Mouse (Mus musculus) small intestine, adult 2 months (tissue): ENCODE measurements around the gene Snn. TPM values are rescaled to one million over a fixed set of nuclear protein-coding genes. Genes with fewer than 3 reads are reported as not detected.

Source experiments
- H3K27ac ChIP-seq: fragments of 200-500 bp; 2 replicates; pipeline ENCODE4 v1.5.1; 2012; ENCODE audit warnings: low read depth, low read length, control low read depth, inconsistent platforms; ENCODE audit not compliant: insufficient read depth
- H3K27me3 ChIP-seq: fragments of 200-500 bp; 2 replicates; pipeline ENCODE4 v1.6.1; 2012; ENCODE audit warnings: mild to moderate bottlenecking, moderate library complexity, low read length, inconsistent platforms; ENCODE audit not compliant: control insufficient read depth, insufficient read depth
- H3K36me3 ChIP-seq: fragments of 200-500 bp; 2 replicates; pipeline ENCODE4 v1.6.1; 2012; ENCODE audit warnings: mild to moderate bottlenecking, low read length, control low read depth, inconsistent platforms; ENCODE audit not compliant: control insufficient read depth, insufficient read depth
- H3K4me1 ChIP-seq: fragments of 200-500 bp; 2 replicates; pipeline ENCODE4 v1.6.1; 2012; ENCODE audit warnings: low read length, inconsistent platforms, mixed read lengths; ENCODE audit not compliant: control insufficient read depth, insufficient read depth, insufficient read length
- H3K4me3 ChIP-seq: fragments of 200-500 bp; 2 replicates; pipeline ENCODE4 v1.5.1; 2012; ENCODE audit warnings: low read depth, mild to moderate bottlenecking, control low read depth, inconsistent platforms, low read length, moderate library complexity
- CTCF ChIP-seq: fragments of 200-500 bp; IDR thresholded peaks from 2 replicates; pipeline ENCODE4 v1.5.1; 2012; ENCODE audit warnings: low read depth, mild to moderate bottlenecking, control low read depth, inconsistent platforms, low read length, moderate library complexity, mixed read lengths; ENCODE audit not compliant: insufficient replicate concordance, insufficient read length; ENCODE audit errors: extremely low read depth
- POLR2A ChIP-seq: fragments of 200-500 bp; IDR thresholded peaks from 2 replicates; pipeline ENCODE4 v1.6.1; 2012; ENCODE audit warnings: low read depth, mild to moderate bottlenecking, control low read depth, inconsistent platforms, low read length, moderate library complexity
- WGBS: fragments of 180-500 bp; shearing (Covaris S2); methylation state at CpG from one replicate; pipeline ENCODE4 v1.1.7; 2018; 5-methylcytosine and 5-hydroxymethylcytosine counted together
- polyA plus RNA-seq: library from polyadenylated mRNA; depleted of rRNA; stranded (reverse); fragments of >200 nt; gene quantifications from 2 replicates; pipeline ENCODE4 v1.2.3, GENCODE M21; 2012

Gene Snn
- polyA plus RNA-seq, 1 experiment: 4.3 TPM

DNA sequence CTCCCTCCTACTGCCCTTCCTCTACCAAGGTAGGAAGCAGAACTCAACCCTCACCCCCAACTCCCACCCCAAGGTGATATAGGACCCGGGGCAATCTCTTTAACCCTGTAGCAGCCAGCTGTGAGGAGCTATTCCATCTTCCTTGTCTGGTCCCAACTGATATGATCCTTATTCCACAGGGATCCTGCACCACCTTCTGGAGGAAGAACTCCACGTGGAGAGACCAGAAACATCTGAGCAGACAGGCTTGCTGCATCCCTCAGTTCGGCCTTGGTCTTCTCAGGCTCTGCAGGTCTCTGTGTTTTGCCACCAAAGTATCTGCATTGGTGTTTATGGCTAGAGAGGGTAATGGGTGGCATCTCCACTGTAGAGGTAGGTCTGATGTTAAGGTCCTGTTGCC, 29.4 kb upstream of the Snn start:
- Histone ChIP-seq H3K36me3 (no peaks in the 10 kb centered on the region), H3K4me1 (no peaks in the 10 kb centered on the region), H3K27me3 (no peaks in the 10 kb centered on the region), H3K4me3 (no peak overlapping the region), H3K27ac (no peak overlapping the region)
- 42% methylated on average over 3 of the region's 3 CpGs for WGBS
- TF ChIP-seq POLR2A: no peak
- peak; percentile 19; the same call in 1 of the 2 replicates for TF ChIP-seq CTCF

DNA sequence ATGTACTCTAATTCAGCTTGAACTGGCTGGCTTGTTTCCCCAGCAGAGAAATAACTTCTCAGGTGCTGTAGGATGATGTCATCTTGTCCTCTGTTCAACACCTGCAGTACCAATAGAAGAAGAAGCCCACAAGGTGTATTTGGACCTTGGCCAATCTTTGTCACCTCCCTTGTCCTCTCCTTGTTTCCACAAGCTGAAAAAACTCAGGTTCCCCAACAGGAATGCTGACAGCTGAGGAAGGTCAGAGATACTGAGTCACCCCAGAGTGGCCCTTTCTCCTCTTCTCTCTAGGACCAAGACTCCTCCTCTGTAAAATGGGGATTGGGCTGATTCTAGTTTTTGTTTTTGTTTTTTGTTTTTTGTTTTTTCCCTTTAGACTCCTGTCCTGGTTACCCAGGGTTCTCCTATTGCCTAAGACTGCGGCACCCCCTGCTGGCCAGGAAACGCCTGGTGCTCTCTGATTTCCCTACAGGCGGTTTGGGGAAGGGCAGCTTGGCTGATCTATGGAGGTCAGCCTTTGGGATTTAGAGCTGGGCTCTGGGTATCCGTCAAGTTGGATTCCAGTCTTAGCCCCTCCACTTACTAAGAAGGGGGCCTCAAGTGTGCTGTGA, 26.4 kb upstream of the Snn start:
- 2% methylated on average over 4 of the region's 4 CpGs for WGBS
- Histone ChIP-seq H3K4me3 (no peak overlapping the region), H3K27me3 (no peaks in the 10 kb centered on the region), H3K27ac (no peak overlapping the region), H3K4me1 (no peaks in the 10 kb centered on the region), H3K36me3 (no peaks in the 10 kb centered on the region)
- TF ChIP-seq POLR2A: no peak
- peak; percentile 100 for TF ChIP-seq CTCF

DNA sequence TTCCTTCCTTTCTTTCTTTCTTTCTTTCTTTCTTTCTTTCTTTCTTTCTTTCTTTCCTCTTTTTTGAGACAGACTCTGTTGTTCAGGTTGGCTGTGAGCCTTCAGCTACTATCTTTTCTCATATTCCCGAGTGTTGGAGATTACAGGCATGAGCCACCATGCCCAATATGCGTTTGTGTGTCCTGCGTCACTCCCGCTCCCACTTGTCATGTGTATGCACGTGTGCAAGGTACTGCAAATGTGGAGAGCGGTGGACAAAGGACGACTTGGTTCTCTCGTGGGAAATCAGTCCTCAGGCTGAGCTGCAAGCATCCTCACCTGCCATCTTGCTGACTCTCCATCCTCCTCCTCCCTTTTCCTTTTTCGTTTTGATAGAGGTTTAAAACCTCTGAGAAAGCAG, 25.5 kb upstream of the Snn start:
- Histone ChIP-seq H3K36me3 (no peaks in the 10 kb centered on the region), H3K27ac (no peak overlapping the region), H3K4me3 (no peak overlapping the region), H3K4me1 (no peaks in the 10 kb centered on the region), H3K27me3 (no peaks in the 10 kb centered on the region)
- TF ChIP-seq POLR2A: no peak
- no peak for TF ChIP-seq CTCF
- WGBS: 83% methylated on average over 9 of the region's 9 CpGs

DNA sequence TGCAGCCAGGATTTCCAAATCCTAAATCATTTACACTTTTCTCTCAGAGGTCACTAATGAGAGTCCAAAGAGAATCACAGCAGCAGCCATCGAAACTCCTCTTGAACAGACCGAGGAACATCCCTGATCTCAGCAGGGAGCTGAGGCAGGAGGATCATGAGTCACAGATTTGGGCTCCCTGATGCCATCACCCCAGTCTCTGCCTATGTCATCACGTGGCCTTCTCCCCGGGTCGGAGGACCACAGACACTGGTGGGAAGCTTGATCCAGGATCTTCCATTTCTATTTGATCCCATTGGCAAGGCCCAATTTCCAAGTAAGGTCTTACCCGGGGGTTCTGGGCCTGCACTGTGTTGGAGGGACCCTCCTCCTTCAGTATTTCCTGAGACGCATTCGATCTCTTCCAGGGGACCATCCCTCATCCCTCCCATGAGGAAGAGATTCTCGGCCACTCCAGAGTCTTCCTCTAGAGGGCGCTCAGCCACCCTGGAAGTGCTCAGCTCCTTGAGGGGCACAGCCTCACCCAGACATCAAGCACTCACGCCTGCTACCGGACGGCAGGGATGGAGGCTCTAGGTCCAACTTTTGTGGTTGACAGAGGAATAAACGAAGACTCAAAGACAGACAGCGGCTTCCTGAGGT, 24.8 kb upstream of the Snn start:
- 27% methylated on average over 15 of the region's 15 CpGs for WGBS
- H3K36me3 ChIP-seq: no peaks in the 10 kb centered on the region
- no peaks in the 10 kb centered on the region for H3K4me1 ChIP-seq
- H3K27ac ChIP-seq: no peak overlapping the region
- no peak overlapping the region for H3K4me3 ChIP-seq
- no peak for TF ChIP-seq POLR2A
- peak; percentile 87 for TF ChIP-seq CTCF
- H3K27me3 ChIP-seq: no peaks in the 10 kb centered on the region

DNA sequence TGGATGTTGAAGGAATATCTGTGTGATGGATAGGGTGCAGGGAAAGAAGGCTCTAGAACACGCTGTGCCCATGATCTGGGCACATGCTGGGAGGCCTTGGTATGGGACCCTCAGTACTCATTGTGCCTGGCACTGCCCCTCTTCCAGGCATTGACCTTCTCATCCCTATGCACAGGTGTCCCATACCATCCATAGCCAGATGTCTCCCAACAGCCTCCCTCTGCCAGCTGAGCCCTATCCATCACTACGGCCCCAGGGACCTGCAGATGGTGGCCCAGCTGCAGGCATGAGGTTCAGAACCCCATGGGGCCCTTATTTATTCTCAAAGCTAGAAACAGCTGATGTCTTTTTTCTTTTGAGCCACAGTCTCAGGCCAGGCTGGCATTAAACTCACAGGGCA, 20.1 kb upstream of the Snn start:
- Histone ChIP-seq H3K4me3 (no peak overlapping the region), H3K36me3 (no peaks in the 10 kb centered on the region), H3K27me3 (no peaks in the 10 kb centered on the region), H3K4me1 (no peaks in the 10 kb centered on the region), H3K27ac (no peak overlapping the region)
- TF ChIP-seq CTCF (no peak), POLR2A (no peak)
- WGBS: 73% methylated on average over 2 of the region's 2 CpGs

DNA sequence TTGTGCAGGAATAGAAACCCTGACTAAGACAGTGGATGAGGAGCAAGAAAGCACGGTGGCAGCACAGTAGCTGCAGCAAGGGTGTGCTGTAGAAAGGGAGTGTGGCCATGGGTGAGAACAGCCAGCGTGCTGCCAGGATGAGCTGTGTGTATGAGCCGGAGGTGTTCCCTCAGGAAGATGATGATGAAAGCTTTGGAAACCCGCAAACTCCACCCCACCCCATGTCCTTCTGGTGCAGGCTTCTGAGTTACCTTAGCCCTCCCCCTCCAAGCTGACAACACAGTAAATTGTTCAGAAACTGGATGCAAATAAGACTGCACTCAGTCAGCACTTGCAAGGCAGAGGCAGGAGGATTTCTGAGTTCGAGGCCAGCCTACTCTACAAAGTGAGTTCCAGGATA, 17.5 kb upstream of the Snn start:
- TF ChIP-seq POLR2A (no peak), CTCF (no peak)
- WGBS: 72% methylated on average over 5 of the region's 5 CpGs
- Histone ChIP-seq H3K36me3 (no peaks in the 10 kb centered on the region), H3K27ac (no peak overlapping the region), H3K4me3 (no peak overlapping the region), H3K27me3 (peaks cover 3% of the 10 kb centered on the region; the same call in 1 of the 2 replicates), H3K4me1 (no peaks in the 10 kb centered on the region)

DNA sequence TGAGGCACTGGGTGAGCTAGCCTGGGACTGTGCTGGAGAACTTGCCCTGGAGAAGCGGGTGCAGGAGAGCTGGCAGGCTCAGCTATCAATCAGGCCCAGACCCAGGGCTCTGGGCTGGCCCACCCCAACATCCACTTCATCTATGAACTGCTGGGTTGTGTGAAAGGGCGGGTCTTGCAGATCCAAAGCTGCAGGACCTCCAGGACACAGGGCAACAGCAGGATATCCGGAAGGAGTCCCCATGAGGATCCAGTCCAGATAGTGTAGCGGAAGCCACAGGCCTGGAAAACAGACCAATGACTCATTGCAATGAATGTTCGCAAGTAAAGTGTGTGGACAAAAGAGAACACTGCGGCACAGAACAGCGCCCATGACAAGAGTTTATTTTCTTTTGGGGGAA, 14.3 kb upstream of the Snn start:
- 83% methylated on average over 7 of the region's 7 CpGs for WGBS
- Histone ChIP-seq H3K27ac (no peak overlapping the region), H3K36me3 (no peaks in the 10 kb centered on the region), H3K4me3 (no peak overlapping the region), H3K27me3 (peaks cover 3% of the 10 kb centered on the region; the same call in 1 of the 2 replicates), H3K4me1 (no peaks in the 10 kb centered on the region)
- TF ChIP-seq CTCF: no peak
- TF ChIP-seq POLR2A: no peak
